Mouse (Mus musculus) embryonic facial prominence, embryonic 10.5 days (tissue): Measurements from ENCODE around the gene Thyn1. TPM values are rescaled to one million over a fixed set of nuclear protein-coding genes. Genes with fewer than 3 reads are reported as not detected.

Source experiments
- DNase-seq: peaks from one replicate; pipeline ENCODE4 v3.0.0-alpha.2; 2017; ENCODE audit warnings: low spot score
- H3K27ac ChIP-seq: fragments of 300-500 bp; sonication (generic); replicated peaks from 2 replicates; pipeline ENCODE4 v1.5.1; 2016; ENCODE audit warnings: mild to moderate bottlenecking
- H3K27me3 ChIP-seq: fragments of 300-500 bp; sonication (generic); replicated peaks from 2 replicates; pipeline ENCODE4 v1.6.1; 2016; ENCODE audit warnings: low read depth, mild to moderate bottlenecking; ENCODE audit not compliant: poor library complexity, severe bottlenecking
- H3K36me3 ChIP-seq: fragments of 300-500 bp; sonication (generic); replicated peaks from 2 replicates; pipeline ENCODE4 v1.6.1; 2016; ENCODE audit warnings: mild to moderate bottlenecking, moderate library complexity
- H3K4me1 ChIP-seq: fragments of 300-500 bp; sonication (generic); 2 replicates; pipeline ENCODE4 v1.6.1; 2016
- H3K4me3 ChIP-seq: fragments of 300-500 bp; sonication (generic); 2 replicates; pipeline ENCODE4 v1.5.1; 2016; ENCODE audit warnings: mild to moderate bottlenecking, moderate library complexity
- H3K9me3 ChIP-seq: fragments of 300-500 bp; sonication (generic); 2 replicates; pipeline ENCODE4 v1.6.1; 2016; ENCODE audit warnings: mild to moderate bottlenecking
- WGBS: fragments of 180-500 bp; shearing (Covaris S2); methylation state at CpG from one replicate; pipeline ENCODE4 v1.1.7; 2016; 5-methylcytosine and 5-hydroxymethylcytosine counted together
- polyA plus RNA-seq: library from polyadenylated mRNA; unstranded; fragments of >200 nt; fragmentation: Nextera tagmentation; extraction: Ambion mirVana; gene quantifications from 2 replicates; pipeline ENCODE4 v1.2.1, GENCODE M21; 2016

Thyn1 gene
- 173 and 176 TPM in 2 replicates for polyA plus RNA-seq

DNA sequence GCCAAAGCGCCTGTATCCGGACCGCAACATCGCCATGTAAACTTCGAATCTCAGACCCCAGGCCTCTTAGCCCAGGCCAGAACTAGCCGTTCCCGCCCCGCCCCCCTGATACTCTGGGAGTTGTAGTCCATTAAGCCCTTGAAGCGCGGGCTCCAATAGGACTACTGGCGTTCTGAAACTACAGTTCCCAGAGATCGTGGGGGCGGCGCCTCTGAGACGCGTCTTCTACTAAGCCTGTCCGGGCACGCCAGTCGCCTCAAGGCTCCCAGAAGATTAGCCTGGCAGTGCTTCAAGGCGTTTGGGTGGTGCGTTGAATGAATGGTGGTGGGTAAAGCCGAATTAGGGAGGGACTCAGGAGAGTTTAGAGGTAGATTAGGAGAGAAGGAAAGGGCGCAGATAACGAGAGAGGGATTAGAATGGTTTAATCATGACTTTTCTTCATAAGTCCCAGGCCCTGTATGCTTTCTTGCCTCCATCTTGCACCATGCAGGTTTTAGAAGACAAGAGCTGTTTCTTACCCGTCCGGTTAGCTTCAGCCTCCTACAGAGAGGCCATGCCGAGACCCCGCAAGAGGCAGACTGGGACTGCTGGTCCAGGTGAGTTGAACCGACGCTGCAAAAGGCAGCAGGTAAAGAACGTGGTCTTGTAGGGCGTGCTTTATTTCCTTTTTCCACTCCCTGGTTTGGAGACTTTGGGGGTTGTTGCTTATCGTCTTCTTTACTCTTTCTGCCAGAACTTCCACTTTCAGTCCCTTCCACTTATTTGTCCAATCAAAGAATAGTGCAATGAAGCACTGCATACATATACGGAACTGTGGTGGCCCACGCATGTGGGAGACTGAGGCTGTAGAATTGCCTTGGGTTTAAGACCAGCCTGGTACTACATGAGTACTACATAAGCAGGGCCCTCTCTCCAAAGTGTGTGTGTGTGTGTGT lies at the start of gene Thyn1, which contains the start of gene Acad8:
TSS of gene Thyn1 (plus strand) at position 250 of the 935 bp plus-strand sequence.
TSS of gene Acad8 (minus strand) at position 106 of the 935 bp plus-strand sequence.
- peak within 1 kb of the TSS; percentile 91 for H3K27ac ChIP-seq
- no peaks in the 10 kb centered on the region for H3K27me3 ChIP-seq
- H3K4me3 ChIP-seq = peak within 1 kb of the TSS; percentile 80

GRCm38 (mm10) chr9:26977754-26978153 lies 21.8 kb upstream of the Thyn1 start:
- WGBS = 92% methylated on average over 9 of the region's 9 CpGs

More for the DNA sequence above, at the start of gene Thyn1, which contains the start of gene Acad8:
- Histone ChIP-seq H3K36me3 (peaks cover 34% of the 10 kb centered on the region), H3K9me3 (no peaks in the 10 kb centered on the region), H3K4me1 (peaks cover 20% of the 10 kb centered on the region)
- 1% methylated on average over 35 of the region's 35 CpGs for WGBS
- DNase-seq = peak; percentile 97

DNA sequence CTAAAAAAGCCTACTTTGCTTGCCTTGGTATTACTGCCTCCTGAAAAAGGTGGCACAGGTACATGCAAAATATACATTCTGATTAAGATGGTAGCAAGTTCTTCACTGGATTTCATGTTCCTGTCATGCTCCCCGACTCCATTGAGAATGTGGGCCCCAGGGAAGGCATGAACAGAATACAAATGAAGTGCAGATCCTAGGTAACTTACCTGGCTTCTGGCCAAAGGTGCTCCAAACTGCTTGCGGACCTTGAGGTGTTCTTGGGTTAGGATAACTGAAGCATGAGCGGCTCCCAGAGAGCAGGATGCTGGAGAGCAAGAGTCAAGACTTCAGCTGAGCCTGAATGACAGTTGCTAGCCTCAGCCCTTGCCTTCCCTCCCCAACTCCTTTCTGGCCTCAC lies 20.7 kb upstream of the Thyn1 start:
- no peak for DNase-seq
- WGBS = 91% methylated on average over 3 of the region's 3 CpGs
- H3K27me3 ChIP-seq = no peaks in the 10 kb centered on the region
- no peaks in the 10 kb centered on the region for H3K4me1 ChIP-seq
- peaks cover 70% of the 10 kb centered on the region for H3K36me3 ChIP-seq
- H3K27ac ChIP-seq = no peak overlapping the region
- H3K9me3 ChIP-seq = no peaks in the 10 kb centered on the region
- no peak overlapping the region for H3K4me3 ChIP-seq

More at GRCm38 (mm10) chr9:26977754-26978153, 21.8 kb upstream of the Thyn1 start:
- Histone ChIP-seq H3K36me3 (peaks cover 73% of the 10 kb centered on the region), H3K4me3 (no peak overlapping the region), H3K27ac (no peak overlapping the region), H3K4me1 (no peaks in the 10 kb centered on the region), H3K27me3 (no peaks in the 10 kb centered on the region), H3K9me3 (no peaks in the 10 kb centered on the region)
- no peak for DNase-seq

DNA sequence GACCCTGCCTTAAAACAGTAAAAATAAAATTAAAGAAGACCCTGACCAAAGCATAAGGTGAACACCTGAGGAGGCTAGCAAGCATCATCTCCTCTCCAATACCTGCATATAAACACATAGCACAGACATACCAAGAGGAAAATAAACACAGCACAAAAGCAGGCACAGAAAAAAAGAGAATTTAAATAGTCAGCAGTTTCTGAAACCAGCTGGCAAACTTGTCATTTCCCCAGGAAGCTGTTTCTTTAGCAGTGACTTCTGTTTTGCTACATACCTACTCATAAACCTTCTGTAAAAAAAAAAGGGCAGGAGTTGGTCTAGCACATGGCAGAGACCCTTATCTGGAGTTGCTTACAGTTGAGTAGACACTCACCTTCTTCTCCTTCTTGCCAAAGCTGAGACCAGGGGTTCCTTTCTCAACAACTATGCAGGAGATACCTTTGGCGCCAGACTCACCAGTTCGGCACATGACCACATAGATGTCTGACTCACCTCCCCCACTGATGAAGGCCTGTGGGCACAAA lies 14.4 kb upstream of the Thyn1 start:
- WGBS = 94% methylated on average over 2 of the region's 2 CpGs
- H3K9me3 ChIP-seq = no peaks in the 10 kb centered on the region
- no peak overlapping the region for H3K4me3 ChIP-seq
- H3K36me3 ChIP-seq = peaks cover 73% of the 10 kb centered on the region
- no peaks in the 10 kb centered on the region for H3K4me1 ChIP-seq
- no peak overlapping the region for H3K27ac ChIP-seq
- DNase-seq = no peak
- H3K27me3 ChIP-seq = no peaks in the 10 kb centered on the region

- Histone ChIP-seq H3K9me3 (no peaks in the 10 kb centered on the region), H3K4me1 (no peaks in the 10 kb centered on the region), H3K36me3 (peaks cover 74% of the 10 kb centered on the region), H3K27ac (no peak overlapping the region), H3K4me3 (no peak overlapping the region), H3K27me3 (no peaks in the 10 kb centered on the region)
- DNase-seq = no peak
- 92% methylated on average over 6 of the region's 6 CpGs for WGBS
These were observed 13.7 kb upstream of the Thyn1 start for GRCm38 (mm10) chr9:26985668-26986277.

- peak; percentile 2 for DNase-seq
- no peaks in the 10 kb centered on the region for H3K4me1 ChIP-seq
- H3K4me3 ChIP-seq = no peak overlapping the region
- 96% methylated on average over 4 of the region's 4 CpGs for WGBS
- H3K9me3 ChIP-seq = no peaks in the 10 kb centered on the region
- no peak overlapping the region for H3K27ac ChIP-seq
- peaks cover 74% of the 10 kb centered on the region for H3K36me3 ChIP-seq
- no peaks in the 10 kb centered on the region for H3K27me3 ChIP-seq
These were observed 9.3 kb upstream of the Thyn1 start for GRCm38 (mm10) chr9:26990181-26990580.

- no peak overlapping the region for H3K27ac ChIP-seq
- no peaks in the 10 kb centered on the region for H3K9me3 ChIP-seq
- DNase-seq = no peak
- peaks cover 53% of the 10 kb centered on the region for H3K36me3 ChIP-seq
- no peaks in the 10 kb centered on the region for H3K27me3 ChIP-seq
- WGBS = 96% methylated on average over 10 of the region's 10 CpGs
- no peak overlapping the region for H3K4me3 ChIP-seq
- H3K4me1 ChIP-seq = peaks cover 1% of the 10 kb centered on the region; the same call in 1 of the 2 replicates
These were observed 6.4 kb upstream of the Thyn1 start for GRCm38 (mm10) chr9:26993118-26993517.

GRCm38 (mm10) chr9:26993900-26994299 lies 5.6 kb upstream of the Thyn1 start:
- no peaks in the 10 kb centered on the region for H3K9me3 ChIP-seq
- peaks cover 45% of the 10 kb centered on the region for H3K36me3 ChIP-seq
- peaks cover 6% of the 10 kb centered on the region; the same call in 1 of the 2 replicates for H3K4me1 ChIP-seq
- no peak for DNase-seq
- no peak overlapping the region for H3K27ac ChIP-seq
- WGBS = 85% methylated on average over 3 of the region's 3 CpGs
- H3K27me3 ChIP-seq = no peaks in the 10 kb centered on the region
- no peak overlapping the region for H3K4me3 ChIP-seq

- DNase-seq = no peak
- 88% methylated on average over 3 of the region's 3 CpGs for WGBS
- H3K4me3 ChIP-seq = no peak overlapping the region
These were observed 2.4 kb upstream of the Thyn1 start for GRCm38 (mm10) chr9:26997062-26997461.

DNA sequence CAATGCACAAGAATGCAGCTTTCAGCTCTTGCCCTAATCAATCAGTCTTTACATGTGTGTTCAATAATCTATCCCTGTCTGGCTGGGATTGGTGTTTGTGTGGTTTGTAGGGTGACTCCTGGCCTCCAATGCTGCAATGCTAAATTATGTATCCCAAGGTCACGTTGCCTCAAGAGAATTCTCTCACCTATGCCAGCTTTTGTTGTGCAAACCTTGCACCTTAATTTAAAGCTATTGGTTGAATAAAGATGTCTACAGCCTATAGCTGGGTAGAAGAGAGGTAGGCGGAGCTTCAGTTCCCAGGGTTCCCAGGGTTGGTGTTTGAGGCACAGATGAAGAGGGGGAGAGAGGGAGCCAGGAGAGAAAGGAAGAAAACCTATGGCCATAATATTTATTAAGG lies 2.0 kb upstream of the Thyn1 start:
- H3K27ac ChIP-seq = no peak overlapping the region
- H3K27me3 ChIP-seq = no peaks in the 10 kb centered on the region
- peaks cover 15% of the 10 kb centered on the region for H3K36me3 ChIP-seq
- no peak overlapping the region for H3K4me3 ChIP-seq
- DNase-seq = no peak
- peaks cover 20% of the 10 kb centered on the region for H3K4me1 ChIP-seq
- 87% methylated on average over 2 of the region's 2 CpGs for WGBS
- no peaks in the 10 kb centered on the region for H3K9me3 ChIP-seq

More at GRCm38 (mm10) chr9:26997062-26997461, 2.4 kb upstream of the Thyn1 start:
- H3K4me1 ChIP-seq = peaks cover 20% of the 10 kb centered on the region
- H3K36me3 ChIP-seq = peaks cover 15% of the 10 kb centered on the region
- H3K9me3 ChIP-seq = no peaks in the 10 kb centered on the region
- no peak overlapping the region for H3K27ac ChIP-seq
- H3K27me3 ChIP-seq = no peaks in the 10 kb centered on the region

DNA sequence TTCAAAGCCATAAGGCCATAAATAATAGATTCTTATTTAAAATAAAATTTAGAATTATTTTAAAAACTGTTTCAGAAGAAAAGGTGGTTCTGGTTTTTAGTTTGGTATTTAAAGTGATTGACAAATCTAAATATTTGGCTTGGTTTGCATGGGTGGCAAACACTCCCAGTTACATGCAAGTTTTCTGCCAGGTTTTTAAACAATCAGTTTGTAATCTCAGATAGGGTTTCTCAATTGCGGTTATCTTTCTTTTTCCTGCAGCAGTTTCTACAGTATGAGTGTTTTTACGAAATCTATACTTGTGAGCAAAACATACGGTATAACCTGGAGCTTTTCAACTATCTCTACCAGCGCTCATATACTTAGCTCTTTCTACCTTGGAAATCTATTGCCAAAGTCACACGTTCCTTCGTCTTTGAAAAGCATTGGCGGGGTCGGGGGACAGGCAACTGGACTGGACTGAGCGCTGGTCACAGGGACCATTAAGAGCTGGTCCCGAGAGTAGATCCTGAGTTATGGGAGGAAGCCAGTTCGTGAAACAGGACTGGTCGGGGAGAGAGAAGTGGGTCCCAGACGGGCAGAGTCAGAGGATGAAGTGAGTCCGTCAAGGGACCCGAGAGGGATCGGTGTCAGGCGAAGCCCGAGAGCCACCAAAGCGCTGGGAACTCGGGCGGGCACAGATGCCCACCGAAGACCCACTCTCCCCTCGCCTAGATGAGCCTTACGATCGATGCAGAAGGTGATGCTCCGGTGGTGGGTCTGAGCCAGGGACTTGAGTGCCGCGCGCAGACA lies 645 bp upstream of the Thyn1 start:
- Histone ChIP-seq H3K36me3 (peaks cover 26% of the 10 kb centered on the region), H3K9me3 (no peaks in the 10 kb centered on the region), H3K4me1 (peaks cover 20% of the 10 kb centered on the region), H3K27me3 (no peaks in the 10 kb centered on the region), H3K4me3 (peak overlapping the region; percentile 80), H3K27ac (peak overlapping the region; percentile 91)
- DNase-seq = no peak
- WGBS = 5% methylated on average over 29 of the region's 29 CpGs

GRCm38 (mm10) chr9:27005231-27005630 lies 5.7 kb downstream of the Thyn1 start:
- peaks cover 83% of the 10 kb centered on the region for H3K36me3 ChIP-seq
- 93% methylated on average over 3 of the region's 3 CpGs for WGBS

More at GRCm38 (mm10) chr9:27005231-27005630, 5.7 kb downstream of the Thyn1 start:
- Histone ChIP-seq H3K4me3 (no peak overlapping the region), H3K4me1 (peaks cover 12% of the 10 kb centered on the region), H3K27ac (no peak overlapping the region), H3K27me3 (no peaks in the 10 kb centered on the region), H3K9me3 (no peaks in the 10 kb centered on the region)
- no peak for DNase-seq
